Mouse (Mus musculus): ENCODE measurements at regions not wholly inside any gene's neighbourhood (a gene's known extent, or its start where the extent isn't known, plus 50 kb on each side); places are given as distances from the start of the nearest gene placed in this dataset.

DNA sequence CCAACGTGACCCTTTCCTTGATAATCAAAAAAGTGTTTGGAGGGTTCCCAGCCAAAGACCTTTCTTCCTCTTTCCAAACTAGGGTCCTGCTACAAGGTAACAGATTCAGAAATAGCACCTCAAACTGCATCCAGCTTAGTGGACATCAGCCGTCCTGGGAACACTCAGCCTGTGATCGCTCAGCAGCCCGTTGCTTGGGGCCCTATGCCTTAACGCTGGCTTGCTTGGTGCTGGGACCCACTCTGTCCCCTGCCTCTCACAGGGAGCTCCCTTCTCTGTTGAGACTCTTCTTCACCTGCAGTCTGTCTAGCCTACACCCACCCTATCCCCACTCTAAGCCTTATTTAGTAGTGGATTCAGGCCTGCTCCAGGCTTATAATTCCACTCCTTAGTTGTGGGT, 121.6 kb upstream of the Foxn2 start:
- WGBS, result 89% methylated on average over 5 of the region's 5 CpGs
- TF ChIP-seq POLR2A (IDR thresholded peaks at IDR 0.05; ENCODE audit: insufficient read depth, low read depth, low read length), result no peak
- TF ChIP-seq CTCF (IDR thresholded peaks at IDR 0.05; ENCODE audit: insufficient read depth, low read depth, low read length), result no peak
- H3K4me3 ChIP-seq (ENCODE audit: insufficient read depth, low read depth, low read length), result no peak overlapping the region
- no peak overlapping the region for H3K27ac ChIP-seq (ENCODE audit: insufficient read depth, low read depth, low read length)
- peaks cover 3% of the 10 kb centered on the region; the same call in 1 of the 2 replicates for H3K4me1 ChIP-seq (ENCODE audit: control insufficient read depth, insufficient read depth, low read length)

GRCm38 (mm10) chr17:88320686-88321085, 119.8 kb upstream of the Foxn2 start:
- WGBS, result 78% methylated on average over 1 of the region's 1 CpGs
- no peak overlapping the region for H3K27ac ChIP-seq (ENCODE audit: insufficient read depth, low read depth, low read length)
- TF ChIP-seq POLR2A (IDR thresholded peaks at IDR 0.05; ENCODE audit: insufficient read depth, low read depth, low read length), result no peak

GRCm38 (mm10) chr17:88325326-88325909, 115.1 kb upstream of the Foxn2 start:
- WGBS, result 55% methylated on average over 14 of the region's 14 CpGs
- peaks cover 16% of the 10 kb centered on the region for H3K4me1 ChIP-seq (ENCODE audit: control insufficient read depth, insufficient read depth, low read length)
- TF ChIP-seq CTCF (IDR thresholded peaks at IDR 0.05; ENCODE audit: insufficient read depth, low read depth, low read length) (no peak), POLR2A (IDR thresholded peaks at IDR 0.05; ENCODE audit: insufficient read depth, low read depth, low read length) (no peak)
- H3K4me3 ChIP-seq (ENCODE audit: insufficient read depth, low read depth, low read length), result no peak overlapping the region
- no peak overlapping the region for H3K27ac ChIP-seq (ENCODE audit: insufficient read depth, low read depth, low read length)

More at GRCm38 (mm10) chr17:88320686-88321085, 119.8 kb upstream of the Foxn2 start:
- Histone ChIP-seq H3K4me3 (ENCODE audit: insufficient read depth, low read depth, low read length) (no peak overlapping the region), H3K4me1 (ENCODE audit: control insufficient read depth, insufficient read depth, low read length) (peaks cover 8% of the 10 kb centered on the region)

- no peak for TF ChIP-seq POLR2A (IDR thresholded peaks at IDR 0.05; ENCODE audit: insufficient read depth, low read depth, low read length)
- no peak for TF ChIP-seq CTCF (IDR thresholded peaks at IDR 0.05; ENCODE audit: insufficient read depth, low read depth, low read length)
- Histone ChIP-seq H3K4me3 (ENCODE audit: insufficient read depth, low read depth, low read length) (no peak overlapping the region), H3K27ac (ENCODE audit: insufficient read depth, low read depth, low read length) (no peak overlapping the region), H3K4me1 (ENCODE audit: control insufficient read depth, insufficient read depth, low read length) (peaks cover 16% of the 10 kb centered on the region)
- 39% methylated on average over 12 of the region's 12 CpGs for WGBS
These were observed 114.4 kb upstream of the Foxn2 start for GRCm38 (mm10) chr17:88325910-88326739.

- WGBS, result 90% methylated on average over 4 of the region's 4 CpGs
- peaks cover 16% of the 10 kb centered on the region for H3K4me1 ChIP-seq (ENCODE audit: control insufficient read depth, insufficient read depth, low read length)
- no peak overlapping the region for H3K4me3 ChIP-seq (ENCODE audit: insufficient read depth, low read depth, low read length)
- H3K27ac ChIP-seq (ENCODE audit: insufficient read depth, low read depth, low read length), result no peak overlapping the region
- TF ChIP-seq CTCF (IDR thresholded peaks at IDR 0.05; ENCODE audit: insufficient read depth, low read depth, low read length) (no peak), POLR2A (IDR thresholded peaks at IDR 0.05; ENCODE audit: insufficient read depth, low read depth, low read length) (no peak)
These were observed 113.8 kb upstream of the Foxn2 start for GRCm38 (mm10) chr17:88326740-88327123.

- Histone ChIP-seq H3K27ac (ENCODE audit: insufficient read depth, low read depth, low read length) (no peak overlapping the region), H3K4me3 (ENCODE audit: insufficient read depth, low read depth, low read length) (no peak overlapping the region), H3K4me1 (ENCODE audit: control insufficient read depth, insufficient read depth, low read length) (peaks cover 16% of the 10 kb centered on the region)
- WGBS, result 86% methylated on average over 8 of the region's 8 CpGs
- TF ChIP-seq CTCF (IDR thresholded peaks at IDR 0.05; ENCODE audit: insufficient read depth, low read depth, low read length) (no peak), POLR2A (IDR thresholded peaks at IDR 0.05; ENCODE audit: insufficient read depth, low read depth, low read length) (no peak)
These were observed 112.7 kb upstream of the Foxn2 start for GRCm38 (mm10) chr17:88327791-88328190.

DNA sequence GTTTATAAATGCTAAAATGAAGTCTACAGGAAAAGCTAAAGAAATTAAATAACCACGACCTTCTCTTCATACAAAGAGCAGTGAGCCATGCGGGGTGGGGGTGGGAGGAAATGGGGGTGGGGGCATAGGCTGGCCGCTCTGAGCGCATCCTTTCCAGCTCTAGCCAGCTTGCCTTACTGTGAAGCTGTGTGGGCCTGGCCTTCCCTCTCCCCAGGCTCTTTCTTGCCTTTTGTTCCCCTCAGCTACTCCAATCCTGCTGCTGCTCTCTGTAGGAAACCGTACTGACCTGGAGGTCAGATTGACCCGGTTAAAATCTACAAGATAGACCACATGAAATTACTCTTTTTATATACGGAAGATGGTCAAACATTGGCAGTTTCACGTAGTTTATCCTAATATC, 111.7 kb upstream of the Foxn2 start:
- H3K4me3 ChIP-seq (ENCODE audit: insufficient read depth, low read depth, low read length), result no peak overlapping the region
- WGBS, result 50% methylated on average over 8 of the region's 8 CpGs
- no peak overlapping the region for H3K27ac ChIP-seq (ENCODE audit: insufficient read depth, low read depth, low read length)
- TF ChIP-seq CTCF (IDR thresholded peaks at IDR 0.05; ENCODE audit: insufficient read depth, low read depth, low read length) (no peak), POLR2A (IDR thresholded peaks at IDR 0.05; ENCODE audit: insufficient read depth, low read depth, low read length) (no peak)
- H3K4me1 ChIP-seq (ENCODE audit: control insufficient read depth, insufficient read depth, low read length), result peaks cover 16% of the 10 kb centered on the region

GRCm38 (mm10) chr17:88329715-88330114, 110.8 kb upstream of the Foxn2 start:
- Histone ChIP-seq H3K4me3 (ENCODE audit: insufficient read depth, low read depth, low read length) (no peak overlapping the region), H3K4me1 (ENCODE audit: control insufficient read depth, insufficient read depth, low read length) (peaks cover 16% of the 10 kb centered on the region), H3K27ac (ENCODE audit: insufficient read depth, low read depth, low read length) (no peak overlapping the region)
- WGBS, result 20% methylated on average over 9 of the region's 9 CpGs
- TF ChIP-seq CTCF (IDR thresholded peaks at IDR 0.05; ENCODE audit: insufficient read depth, low read depth, low read length) (no peak), POLR2A (IDR thresholded peaks at IDR 0.05; ENCODE audit: insufficient read depth, low read depth, low read length) (no peak)

DNA sequence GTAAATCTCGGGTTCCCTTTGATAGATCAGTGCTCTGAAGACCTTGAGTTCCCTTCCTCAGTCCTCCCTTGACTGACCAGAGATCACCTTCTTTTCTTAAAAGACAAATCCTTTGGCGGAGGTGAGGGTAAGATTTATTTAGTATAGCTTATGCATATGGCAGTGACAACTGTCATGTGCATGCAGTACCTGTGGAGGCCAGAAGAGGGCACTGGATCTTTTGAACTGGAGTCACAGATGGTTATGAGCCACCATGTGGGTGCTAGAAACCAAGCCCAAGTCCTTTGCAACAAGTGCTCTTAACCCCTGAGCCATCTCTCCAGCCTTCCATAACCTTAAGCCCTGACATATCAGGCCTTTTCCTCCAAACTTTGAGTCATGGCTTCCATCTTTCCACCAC, 110.4 kb upstream of the Foxn2 start:
- 80% methylated on average over 2 of the region's 2 CpGs for WGBS
- TF ChIP-seq POLR2A (IDR thresholded peaks at IDR 0.05; ENCODE audit: insufficient read depth, low read depth, low read length) (no peak), CTCF (IDR thresholded peaks at IDR 0.05; ENCODE audit: insufficient read depth, low read depth, low read length) (no peak)

More for the DNA sequence above, 110.4 kb upstream of the Foxn2 start:
- H3K4me1 ChIP-seq (ENCODE audit: control insufficient read depth, insufficient read depth, low read length), result peaks cover 16% of the 10 kb centered on the region
- no peak overlapping the region for H3K4me3 ChIP-seq (ENCODE audit: insufficient read depth, low read depth, low read length)
- H3K27ac ChIP-seq (ENCODE audit: insufficient read depth, low read depth, low read length), result no peak overlapping the region

All from olfactory bulb, adult 2 months (tissue).